Mouse (Mus musculus) cortical plate, adult 2 months (tissue): ENCODE results near the gene Lrrn3.

Source experiments
- CTCF ChIP-seq: fragments of 200-500 bp; IDR thresholded peaks from 2 replicates; pipeline ENCODE4 v1.5.1; 2011; ENCODE audit warnings: mild to moderate bottlenecking, control low read depth, low read length; ENCODE audit not compliant: insufficient read depth; ENCODE audit errors: extremely low read depth
- POLR2A ChIP-seq: fragments of 200-500 bp; IDR thresholded peaks from 2 replicates; pipeline ENCODE4 v1.6.1; 2011; ENCODE audit warnings: mild to moderate bottlenecking, low read length, control low read depth; ENCODE audit not compliant: insufficient read depth; ENCODE audit errors: extremely low read depth

DNA sequence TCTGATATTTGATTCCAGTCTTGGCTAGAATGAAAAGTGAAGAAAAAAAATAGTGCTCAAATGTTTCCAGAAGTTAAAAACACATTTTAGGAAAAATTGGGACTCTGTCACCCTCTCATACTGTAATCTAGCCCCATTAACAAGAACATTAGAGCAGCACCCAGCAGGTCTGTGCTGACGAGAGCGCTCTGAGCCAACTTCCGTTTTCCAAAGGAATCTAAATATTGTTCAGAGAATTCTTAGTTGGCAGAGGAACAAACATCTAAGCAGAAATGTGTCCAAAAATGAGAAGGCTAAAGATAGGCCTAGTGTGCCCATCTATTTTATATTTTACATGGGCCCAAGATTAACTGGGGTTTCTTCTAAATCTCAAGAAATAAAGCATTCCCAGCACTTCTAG is 24.4 kb upstream of the Lrrn3 start:
- TF ChIP-seq CTCF (no peak), POLR2A (no peak)
